ENCODE assay signal across 14 mouse cellular contexts in genomic region chr1:152609547-152609946, GRCm38 (mm10).
A peak's percentile ranks its signal among the peaks of the same experiment; 100 is the strongest.
DNase-seq lines count a peak whose midpoint lies in the region; ATAC-seq and TF ChIP-seq lines count a peak whose summit lies in the region.
"Had no signal": no experiment of that assay in that cellular context is flagged by ENCODE, and none has a peak within 500 bp of the region (broad histone marks: within the 10 kb centered on the region; RNA-seq: fewer than 3 reads in every experiment).

No protein-coding gene starts in this region.

- H3K4me2 ChIP-seq in limb, embryonic 15.5 days = no peak overlapping the region
- H3K4me2 ChIP-seq in heart, embryonic 16.5 days (ENCODE audit: low read depth, low read length) = peak overlapping the region; percentile 9; the same call in 1 of the 2 replicates
- H3K4me2 ChIP-seq: forebrain, embryonic 13.5 days; hindbrain, embryonic 12.5 days; limb, embryonic 13.5 days; midbrain, embryonic 13.5 days had no signal

- no peak for TF ChIP-seq CTCF in gastrocnemius, adult 2 months (IDR thresholded peaks at IDR 0.05)

- DNase-seq in gastrocnemius, adult 2 months = peak; percentile 20
- DNase-seq in gastrocnemius, postnatal 25 days = no peak
- no peak for DNase-seq in limb, embryonic 10.5 days (ENCODE audit: low spot score)
- peak; percentile 75 to 76 for DNase-seq in kidney, postnatal 36 days
- DNase-seq in frontal cortex, postnatal 10 days (ENCODE audit: low spot score in 2 of 2) = no peak
- no peak for DNase-seq in adrenal gland, postnatal 10 days
- DNase-seq: cerebellum, adult 18-20 months; lung, postnatal 14 days had no signal

- no peak overlapping the region for H3K4me3 ChIP-seq in gastrocnemius, adult 2 months
- no peak overlapping the region for H3K4me3 ChIP-seq in limb, embryonic 15.5 days
- no peak overlapping the region for H3K4me3 ChIP-seq in limb, embryonic 10.5 days
- no peak overlapping the region for H3K4me3 ChIP-seq in heart, embryonic 16.5 days (ENCODE audit: low read length)
- H3K4me3 ChIP-seq: forebrain, embryonic 13.5 days; hindbrain, embryonic 12.5 days; limb, embryonic 13.5 days; midbrain, embryonic 13.5 days had no signal

- no peaks in the 10 kb centered on the region for H3K9me3 ChIP-seq in limb, embryonic 15.5 days
- no peaks in the 10 kb centered on the region for H3K9me3 ChIP-seq in limb, embryonic 10.5 days (replicated peaks)
- no peaks in the 10 kb centered on the region for H3K9me3 ChIP-seq in heart, embryonic 16.5 days (replicated peaks; ENCODE audit: control insufficient read depth, low read length)
- H3K9me3 ChIP-seq: forebrain, embryonic 13.5 days; hindbrain, embryonic 12.5 days; limb, embryonic 13.5 days; midbrain, embryonic 13.5 days had no signal

- 68% methylated on average over 10 of the region's 10 CpGs for WGBS in limb, embryonic 15.5 days
- 77% methylated on average over 10 of the region's 10 CpGs for WGBS in limb, embryonic 10.5 days
- WGBS in heart, embryonic 16.5 days = 32% methylated on average over 10 of the region's 10 CpGs

- H3K27ac ChIP-seq in gastrocnemius, adult 2 months = peak overlapping the region; percentile 58
- H3K27ac ChIP-seq in limb, embryonic 15.5 days = peak overlapping the region; percentile 8; the same call in 1 of the 2 replicates
- no peak overlapping the region for H3K27ac ChIP-seq in limb, embryonic 10.5 days
- H3K27ac ChIP-seq in heart, embryonic 16.5 days (ENCODE audit: low read length) = peak overlapping the region; percentile 65
- H3K27ac ChIP-seq: forebrain, embryonic 13.5 days; hindbrain, embryonic 12.5 days; limb, embryonic 13.5 days; midbrain, embryonic 13.5 days had no signal

- H3K27me3 ChIP-seq in limb, embryonic 15.5 days = no peaks in the 10 kb centered on the region
- no peaks in the 10 kb centered on the region for H3K27me3 ChIP-seq in limb, embryonic 10.5 days (ENCODE audit: low read depth, poor library complexity, severe bottlenecking)
- no peaks in the 10 kb centered on the region for H3K27me3 ChIP-seq in heart, embryonic 16.5 days (ENCODE audit: control insufficient read depth, insufficient read depth, low read length)
- H3K27me3 ChIP-seq: forebrain, embryonic 13.5 days; hindbrain, embryonic 12.5 days; limb, embryonic 13.5 days; midbrain, embryonic 13.5 days had no signal

- H3K4me1 ChIP-seq in limb, embryonic 15.5 days = peaks cover 32% of the 10 kb centered on the region
- peaks cover 13% of the 10 kb centered on the region for H3K4me1 ChIP-seq in limb, embryonic 10.5 days
- peaks cover 62% of the 10 kb centered on the region for H3K4me1 ChIP-seq in heart, embryonic 16.5 days (ENCODE audit: control insufficient read depth, insufficient read depth, low read length)

- H3K9ac ChIP-seq in limb, embryonic 15.5 days = no peak overlapping the region
- H3K9ac ChIP-seq in heart, embryonic 16.5 days (ENCODE audit: low read length) = 0 out of 2 replicates have a peak overlapping the region, but pooled peaks have one; percentile 20
- H3K9ac ChIP-seq: forebrain, embryonic 13.5 days; hindbrain, embryonic 12.5 days; limb, embryonic 13.5 days; midbrain, embryonic 13.5 days had no signal

- peaks cover 4% of the 10 kb centered on the region; the same call in 1 of the 2 replicates for H3K36me3 ChIP-seq in limb, embryonic 15.5 days
- H3K36me3 ChIP-seq in limb, embryonic 10.5 days = peaks cover 81% of the 10 kb centered on the region
- peaks cover 12% of the 10 kb centered on the region; the same call in 1 of the 2 replicates for H3K36me3 ChIP-seq in heart, embryonic 16.5 days (ENCODE audit: control insufficient read depth, insufficient read depth)
- H3K36me3 ChIP-seq: hindbrain, embryonic 12.5 days; midbrain, embryonic 13.5 days had no signal

- intact Hi-C loops in gastrocnemius, adult 2 months (cut with DNase I) = no loop called here

- ATAC-seq in limb, embryonic 15.5 days (ENCODE audit: insufficient number of reproducible peaks, low FRiP score, low TSS enrichment, low read depth) = no peak
- ATAC-seq in heart, embryonic 16.5 days (replicated peaks; ENCODE audit: extremely low read depth, insufficient read depth, low FRiP score) = peak; percentile 67
- ATAC-seq: forebrain, embryonic 13.5 days; midbrain, embryonic 13.5 days had no signal

Comparison
In these comparisons a context has a peak if more than half of its experiments do, and no peak if none do; other contexts are left out.
1. DNase-seq: peak in gastrocnemius, adult 2 months (single experiment) and kidney, postnatal 36 days (2 of 2); none in gastrocnemius, postnatal 25 days (single experiment), limb, embryonic 10.5 days (single experiment), frontal cortex, postnatal 10 days (0 of 2) and adrenal gland, postnatal 10 days (single experiment).